Mouse (Mus musculus): ENCODE measurements around the gene Ros1. TPM values are rescaled to one million over a fixed set of nuclear protein-coding genes. Genes with fewer than 3 reads are reported as not detected.
A peak's percentile ranks its signal among the peaks of the same experiment; 100 is the strongest.

Ros1 gene
- polyA plus RNA-seq (2014; fragmentation: Nextera tagmentation; extraction: Ambion mirVana) = 0.04 TPM in 1 of 2 replicates, not detected in the other

GRCm38 (mm10) chr10:52194957-52195852, at the start of gene Ros1:
Ros1 (minus strand) TSS chr10:52195244.
- H3K36me3 ChIP-seq (ENCODE audit: control insufficient read depth, insufficient read depth, low read length) = no peaks in the 10 kb centered on the region
- H3K4me3 ChIP-seq (ENCODE audit: low read depth, low read length) = no peak within 1 kb of the TSS

GRCm38 (mm10) chr10:52242680-52243323, 47.8 kb upstream of the Ros1 start:
- Histone ChIP-seq H3K36me3 (ENCODE audit: control insufficient read depth, insufficient read depth, low read length) (no peaks in the 10 kb centered on the region), H3K27me3 (ENCODE audit: control insufficient read depth, insufficient read depth, low read length) (no peaks in the 10 kb centered on the region), H3K9ac (replicated peaks; ENCODE audit: low read depth, low read length) (no peak overlapping the region), H3K4me3 (ENCODE audit: low read depth, low read length) (no peak overlapping the region), H3K27ac (ENCODE audit: low read depth, low read length) (peak overlapping the region; percentile 64), H3K9me3 (ENCODE audit: control insufficient read depth, low read length) (no peaks in the 10 kb centered on the region), H3K4me2 (ENCODE audit: low read depth, low read length) (0 out of 2 replicates have a peak overlapping the region, but pooled peaks have one; percentile 3), H3K4me1 (ENCODE audit: control insufficient read depth, insufficient read depth, low read length) (0 out of 2 replicates have a peak, but pooled peaks cover 5% of the 10 kb centered on the region)
- peak; percentile 89 for ATAC-seq (ENCODE audit: low read depth)
- 22% methylated on average over 7 of the region's 7 CpGs for WGBS

More at GRCm38 (mm10) chr10:52194957-52195852, at the start of gene Ros1:
- H3K4me2 ChIP-seq (ENCODE audit: low read depth, low read length) = no peak within 1 kb of the TSS
- no peak within 1 kb of the TSS for H3K27ac ChIP-seq (ENCODE audit: low read depth, low read length)
- H3K9me3 ChIP-seq (ENCODE audit: control insufficient read depth, low read length) = no peaks in the 10 kb centered on the region
- 86% methylated on average over 7 of the region's 7 CpGs for WGBS
- H3K9ac ChIP-seq (replicated peaks; ENCODE audit: low read depth, low read length) = no peak within 1 kb of the TSS
- ATAC-seq (ENCODE audit: low read depth) = no peak
- no peaks in the 10 kb centered on the region for H3K4me1 ChIP-seq (ENCODE audit: control insufficient read depth, insufficient read depth, low read length)
- H3K27me3 ChIP-seq (ENCODE audit: control insufficient read depth, insufficient read depth, low read length) = no peaks in the 10 kb centered on the region

GRCm38 (mm10) chr10:52242015-52242414, 47.0 kb upstream of the Ros1 start:
- Histone ChIP-seq H3K27me3 (ENCODE audit: control insufficient read depth, insufficient read depth, low read length) (no peaks in the 10 kb centered on the region), H3K4me2 (ENCODE audit: low read depth, low read length) (no peak overlapping the region), H3K9ac (replicated peaks; ENCODE audit: low read depth, low read length) (no peak overlapping the region), H3K4me1 (ENCODE audit: control insufficient read depth, insufficient read depth, low read length) (0 out of 2 replicates have a peak, but pooled peaks cover 5% of the 10 kb centered on the region), H3K36me3 (ENCODE audit: control insufficient read depth, insufficient read depth, low read length) (no peaks in the 10 kb centered on the region), H3K4me3 (ENCODE audit: low read depth, low read length) (no peak overlapping the region), H3K9me3 (ENCODE audit: control insufficient read depth, low read length) (no peaks in the 10 kb centered on the region), H3K27ac (ENCODE audit: low read depth, low read length) (peak overlapping the region; percentile 64; the same call in 1 of the 2 replicates)
- no peak for ATAC-seq (ENCODE audit: low read depth)
- 81% methylated on average over 5 of the region's 5 CpGs for WGBS

- H3K9me3 ChIP-seq (ENCODE audit: control insufficient read depth, low read length) = no peaks in the 10 kb centered on the region
- H3K4me3 ChIP-seq (ENCODE audit: low read depth, low read length) = peak overlapping the region; percentile 80
- no peaks in the 10 kb centered on the region for H3K36me3 ChIP-seq (ENCODE audit: control insufficient read depth, insufficient read depth, low read length)
- H3K4me2 ChIP-seq (ENCODE audit: low read depth, low read length) = peak overlapping the region; percentile 79; the same call in 1 of the 2 replicates
- 85% methylated on average over 5 of the region's 5 CpGs for WGBS
- no peaks in the 10 kb centered on the region for H3K27me3 ChIP-seq (ENCODE audit: control insufficient read depth, insufficient read depth, low read length)
- no peak overlapping the region for H3K27ac ChIP-seq (ENCODE audit: low read depth, low read length)
- no peaks in the 10 kb centered on the region for H3K4me1 ChIP-seq (ENCODE audit: control insufficient read depth, insufficient read depth, low read length)
- no peak for ATAC-seq (ENCODE audit: low read depth)
- 0 out of 2 replicates have a peak overlapping the region, but pooled peaks have one; percentile 8 for H3K9ac ChIP-seq (replicated peaks; ENCODE audit: low read depth, low read length)
Observed at GRCm38 (mm10) chr10:52235461-52235860, 40.4 kb upstream of the Ros1 start.

- no peak for ATAC-seq (ENCODE audit: low read depth)
- 19% methylated on average over 7 of the region's 7 CpGs for WGBS
- Histone ChIP-seq H3K27ac (ENCODE audit: low read depth, low read length) (no peak overlapping the region), H3K4me2 (ENCODE audit: low read depth, low read length) (peak overlapping the region; percentile 79), H3K9me3 (ENCODE audit: control insufficient read depth, low read length) (no peaks in the 10 kb centered on the region), H3K27me3 (ENCODE audit: control insufficient read depth, insufficient read depth, low read length) (no peaks in the 10 kb centered on the region), H3K36me3 (ENCODE audit: control insufficient read depth, insufficient read depth, low read length) (no peaks in the 10 kb centered on the region), H3K4me3 (ENCODE audit: low read depth, low read length) (peak overlapping the region; percentile 80), H3K4me1 (ENCODE audit: control insufficient read depth, insufficient read depth, low read length) (no peaks in the 10 kb centered on the region), H3K9ac (replicated peaks; ENCODE audit: low read depth, low read length) (peak overlapping the region; percentile 82; the same call in 1 of the 2 replicates)
Observed at GRCm38 (mm10) chr10:52234654-52234981, 39.6 kb upstream of the Ros1 start.

- Histone ChIP-seq H3K9me3 (ENCODE audit: control insufficient read depth, low read length) (no peaks in the 10 kb centered on the region), H3K36me3 (ENCODE audit: control insufficient read depth, insufficient read depth, low read length) (no peaks in the 10 kb centered on the region), H3K9ac (replicated peaks; ENCODE audit: low read depth, low read length) (peak overlapping the region; percentile 82), H3K4me1 (ENCODE audit: control insufficient read depth, insufficient read depth, low read length) (no peaks in the 10 kb centered on the region), H3K27ac (ENCODE audit: low read depth, low read length) (peak overlapping the region; percentile 75), H3K4me2 (ENCODE audit: low read depth, low read length) (peak overlapping the region; percentile 79), H3K4me3 (ENCODE audit: low read depth, low read length) (peak overlapping the region; percentile 80), H3K27me3 (ENCODE audit: control insufficient read depth, insufficient read depth, low read length) (no peaks in the 10 kb centered on the region)
- peak; percentile 74 for ATAC-seq (ENCODE audit: low read depth)
- WGBS = under 1% methylated on average over 38 of the region's 40 CpGs
Observed at GRCm38 (mm10) chr10:52233969-52234653, 39.1 kb upstream of the Ros1 start.

DNA sequence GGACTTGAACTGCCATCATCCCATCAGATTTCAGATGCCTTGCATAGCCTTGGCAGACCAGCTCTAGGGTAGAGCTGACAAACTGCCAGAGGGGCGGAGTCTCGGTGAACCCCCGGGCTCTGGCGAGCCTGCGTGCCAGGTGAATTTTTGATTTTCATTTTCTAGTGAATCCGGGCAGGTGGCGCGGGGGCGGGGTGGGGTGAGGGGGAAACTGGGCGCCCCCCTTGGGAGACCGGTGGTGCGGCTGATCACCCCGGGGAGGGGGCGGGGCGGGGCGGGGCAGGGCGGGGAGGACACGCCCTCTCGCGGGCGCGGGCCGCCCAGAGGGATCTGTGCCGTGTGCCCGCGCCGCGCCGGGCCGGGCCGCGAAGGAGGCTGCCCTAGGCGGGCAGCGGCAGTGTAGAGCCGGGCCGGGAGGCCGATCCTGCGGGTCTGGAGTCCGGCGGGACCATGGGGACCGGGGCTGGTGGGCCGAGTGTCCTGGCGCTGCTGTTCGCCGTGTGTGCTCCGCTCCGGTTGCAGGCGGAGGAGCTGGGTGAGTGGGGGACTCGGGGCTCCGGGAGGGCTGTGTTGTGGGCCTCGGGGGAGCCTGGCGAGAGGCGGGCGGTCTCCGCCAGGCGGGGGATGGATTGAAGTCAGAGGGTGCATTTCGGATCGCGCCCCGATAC, 38.4 kb upstream of the Ros1 start, which contains the start of gene Dcbld1:
Gene Dcbld1, plus strand, starts transcription at position 319 of the 668 bp plus-strand sequence.
- peak; percentile 94 for ATAC-seq (ENCODE audit: low read depth)
- Histone ChIP-seq H3K9me3 (ENCODE audit: control insufficient read depth, low read length) (no peaks in the 10 kb centered on the region), H3K4me3 (ENCODE audit: low read depth, low read length) (peak within 1 kb of the TSS; percentile 80), H3K27me3 (ENCODE audit: control insufficient read depth, insufficient read depth, low read length) (no peaks in the 10 kb centered on the region), H3K9ac (replicated peaks; ENCODE audit: low read depth, low read length) (peak within 1 kb of the TSS; percentile 82), H3K4me2 (ENCODE audit: low read depth, low read length) (peak within 1 kb of the TSS; percentile 79), H3K27ac (ENCODE audit: low read depth, low read length) (peak within 1 kb of the TSS; percentile 75), H3K4me1 (ENCODE audit: control insufficient read depth, insufficient read depth, low read length) (no peaks in the 10 kb centered on the region), H3K36me3 (ENCODE audit: control insufficient read depth, insufficient read depth, low read length) (no peaks in the 10 kb centered on the region)
- WGBS = 1% methylated on average over 35 of the region's 60 CpGs

All from neural tube, embryonic 14.5 days (tissue).